Mouse (Mus musculus) bone marrow macrophage, adult 2 months (primary cell): ENCODE results near the gene Itga8.

Experiments used
- CTCF ChIP-seq: IDR thresholded peaks from 2 replicates; pipeline ENCODE4 v1.5.1; 2012; ENCODE audit warnings: low read depth, mild to moderate bottlenecking, low read length, moderate library complexity
- POLR2A ChIP-seq: IDR thresholded peaks from 2 replicates; pipeline ENCODE4 v1.6.1; 2012; ENCODE audit warnings: mild to moderate bottlenecking, low read depth, low read length, borderline replicate concordance

GRCm38 (mm10) chr2:12108306-12108705 lies 193.4 kb downstream of the Itga8 start:
- TF ChIP-seq CTCF (no peak), POLR2A (no peak)
